ENCODE assay signal across 9 mouse cellular contexts in the genomic region with DNA sequence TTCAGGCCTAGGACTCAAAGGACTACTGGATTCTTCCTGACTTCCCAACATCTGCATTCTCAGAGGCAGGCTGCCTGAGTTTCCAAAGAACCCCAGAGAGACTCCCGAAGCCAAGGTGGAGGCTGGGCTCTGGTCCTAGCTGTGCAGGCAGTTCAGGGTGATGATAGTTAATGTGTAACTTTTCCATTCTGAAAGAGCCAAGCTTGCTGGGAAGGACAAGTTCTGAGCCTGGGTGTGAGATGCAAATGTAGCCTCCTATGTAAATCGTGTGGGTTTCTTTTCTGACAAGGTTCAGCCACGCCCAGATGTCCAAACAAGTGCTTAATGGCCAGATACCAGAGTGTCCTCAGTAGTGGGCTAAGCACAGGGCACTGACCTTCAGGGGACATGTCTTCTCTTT. TPM values are rescaled to one million over a fixed set of nuclear protein-coding genes. Genes with fewer than 3 reads are reported as not detected.
A peak's percentile ranks its signal among the peaks of the same experiment; 100 is the strongest.
DNase-seq lines count a peak whose midpoint lies in the region; ATAC-seq and TF ChIP-seq lines count a peak whose summit lies in the region.
"Had no signal": no experiment of that assay in that cellular context is flagged by ENCODE, and none has a peak within 500 bp of the region (broad histone marks: within the 10 kb centered on the region; RNA-seq: fewer than 3 reads in every experiment).

No protein-coding gene starts in this region.

- TF ChIP-seq POLR2A in lung, adult 2 months (IDR thresholded peaks at IDR 0.05; ENCODE audit: borderline replicate concordance, extremely low read depth, low read depth, low read length) = no peak

- H3K4me1 ChIP-seq in lung, embryonic 15.5 days = peaks cover 55% of the 10 kb centered on the region
- H3K4me1 ChIP-seq in lung, adult 2 months (ENCODE audit: control insufficient read depth, insufficient read depth, low read length) = peaks cover 12% of the 10 kb centered on the region
- peaks cover 47% of the 10 kb centered on the region for H3K4me1 ChIP-seq in embryonic facial prominence, embryonic 10.5 days
- peaks cover 52% of the 10 kb centered on the region for H3K4me1 ChIP-seq in kidney, embryonic 16.5 days (ENCODE audit: insufficient read depth, low read length)
- H3K4me1 ChIP-seq in stomach, embryonic 14.5 days (ENCODE audit: control insufficient read depth, insufficient read depth, low read length) = peaks cover 37% of the 10 kb centered on the region
- H3K4me1 ChIP-seq in forebrain, embryonic 16.5 days (replicated peaks; ENCODE audit: control insufficient read depth, insufficient read depth, low read length) = peaks cover 25% of the 10 kb centered on the region

- H3K4me3 ChIP-seq in lung, embryonic 15.5 days = no peak overlapping the region
- no peak overlapping the region for H3K4me3 ChIP-seq in lung, adult 2 months (replicated peaks; ENCODE audit: extremely low read depth, low read depth, low read length)
- no peak overlapping the region for H3K4me3 ChIP-seq in embryonic facial prominence, embryonic 10.5 days
- H3K4me3 ChIP-seq in kidney, embryonic 16.5 days (ENCODE audit: low read length) = no peak overlapping the region
- H3K4me3 ChIP-seq in stomach, embryonic 14.5 days (ENCODE audit: low read depth, low read length) = no peak overlapping the region
- no peak overlapping the region for H3K4me3 ChIP-seq in forebrain, embryonic 16.5 days (replicated peaks; ENCODE audit: low read length)

- H3K9me3 ChIP-seq in lung, embryonic 15.5 days = no peaks in the 10 kb centered on the region
- no peaks in the 10 kb centered on the region for H3K9me3 ChIP-seq in embryonic facial prominence, embryonic 10.5 days
- no peaks in the 10 kb centered on the region for H3K9me3 ChIP-seq in kidney, embryonic 16.5 days (ENCODE audit: low read length)
- H3K9me3 ChIP-seq in stomach, embryonic 14.5 days (ENCODE audit: control insufficient read depth, low read depth, low read length) = no peaks in the 10 kb centered on the region
- no peaks in the 10 kb centered on the region for H3K9me3 ChIP-seq in forebrain, embryonic 16.5 days (ENCODE audit: control insufficient read depth, low read length)

- no peak overlapping the region for H3K9ac ChIP-seq in lung, embryonic 15.5 days
- H3K9ac ChIP-seq in kidney, embryonic 16.5 days (replicated peaks; ENCODE audit: low read length) = peak overlapping the region; percentile 54
- no peak overlapping the region for H3K9ac ChIP-seq in stomach, embryonic 14.5 days (replicated peaks; ENCODE audit: low read depth, low read length)
- H3K9ac ChIP-seq in forebrain, embryonic 16.5 days (replicated peaks; ENCODE audit: low read depth, low read length) = no peak overlapping the region
- H3K9ac ChIP-seq: liver, embryonic 14.5 days had no signal

- no peaks in the 10 kb centered on the region for H3K36me3 ChIP-seq in lung, embryonic 15.5 days
- no peaks in the 10 kb centered on the region for H3K36me3 ChIP-seq in embryonic facial prominence, embryonic 10.5 days (replicated peaks)
- H3K36me3 ChIP-seq in kidney, embryonic 16.5 days (ENCODE audit: insufficient read depth, low read length) = no peaks in the 10 kb centered on the region
- no peaks in the 10 kb centered on the region for H3K36me3 ChIP-seq in stomach, embryonic 14.5 days (ENCODE audit: control insufficient read depth, insufficient read depth, low read length)
- no peaks in the 10 kb centered on the region for H3K36me3 ChIP-seq in forebrain, embryonic 16.5 days (ENCODE audit: control insufficient read depth, insufficient read depth)

- peak overlapping the region; percentile 86 for H3K27ac ChIP-seq in lung, embryonic 15.5 days
- peak overlapping the region; percentile 52; the same call in 1 of the 2 replicates for H3K27ac ChIP-seq in embryonic facial prominence, embryonic 10.5 days (replicated peaks)
- peak overlapping the region; percentile 96 for H3K27ac ChIP-seq in kidney, embryonic 16.5 days (ENCODE audit: low read length)
- H3K27ac ChIP-seq in stomach, embryonic 14.5 days (ENCODE audit: low read length) = peak overlapping the region; percentile 84; the same call in 1 of the 2 replicates
- no peak overlapping the region for H3K27ac ChIP-seq in forebrain, embryonic 16.5 days (ENCODE audit: low read length)
- H3K27ac ChIP-seq: liver, embryonic 14.5 days had no signal

- no peak overlapping the region for H3K4me2 ChIP-seq in lung, embryonic 15.5 days
- no peak overlapping the region for H3K4me2 ChIP-seq in kidney, embryonic 16.5 days (replicated peaks; ENCODE audit: low read depth, low read length)
- H3K4me2 ChIP-seq in stomach, embryonic 14.5 days (replicated peaks; ENCODE audit: low read depth, low read length) = no peak overlapping the region
- no peak overlapping the region for H3K4me2 ChIP-seq in forebrain, embryonic 16.5 days (ENCODE audit: low read length)

- DNase-seq in lung, adult 2 months = no peak
- DNase-seq in embryonic facial prominence, embryonic 10.5 days (ENCODE audit: low spot score) = no peak
- no peak for DNase-seq in urinary bladder, postnatal 25 days (ENCODE audit: low spot score)
- DNase-seq in Muller cell, postnatal 12 days (ENCODE audit: inconsistent ontology term) = no peak

- H3K27me3 ChIP-seq in lung, embryonic 15.5 days = no peaks in the 10 kb centered on the region
- no peaks in the 10 kb centered on the region for H3K27me3 ChIP-seq in embryonic facial prominence, embryonic 10.5 days (replicated peaks; ENCODE audit: low read depth, poor library complexity, severe bottlenecking)
- no peaks in the 10 kb centered on the region for H3K27me3 ChIP-seq in kidney, embryonic 16.5 days (ENCODE audit: insufficient read depth, low read length)
- H3K27me3 ChIP-seq in stomach, embryonic 14.5 days (ENCODE audit: control insufficient read depth, insufficient read depth, low read length) = no peaks in the 10 kb centered on the region
- H3K27me3 ChIP-seq in forebrain, embryonic 16.5 days (replicated peaks; ENCODE audit: control insufficient read depth, insufficient read depth, low read length) = no peaks in the 10 kb centered on the region

- ATAC-seq in lung, embryonic 15.5 days (ENCODE audit: borderline replicate concordance, extremely low read depth, low FRiP score, low TSS enrichment) = no peak
- ATAC-seq in kidney, embryonic 16.5 days (ENCODE audit: low FRiP score, low TSS enrichment) = peak; percentile 46
- peak; percentile 62; the same call in 1 of the 2 replicates for ATAC-seq in stomach, embryonic 14.5 days (ENCODE audit: insufficient number of reproducible peaks, insufficient read depth, low FRiP score, low read depth)
- no peak for ATAC-seq in forebrain, embryonic 16.5 days

- TF ChIP-seq CTCF in lung, adult 2 months (IDR thresholded peaks at IDR 0.05; ENCODE audit: insufficient read depth, low read length) = no peak

- 37% methylated on average over 3 of the region's 3 CpGs for WGBS in lung, embryonic 15.5 days
- 47% methylated on average over 3 of the region's 3 CpGs for WGBS in lung, adult 2 months
- 67% methylated on average over 3 of the region's 3 CpGs for WGBS in embryonic facial prominence, embryonic 10.5 days
- WGBS in kidney, embryonic 16.5 days = 50% methylated on average over 3 of the region's 3 CpGs
- WGBS in stomach, embryonic 14.5 days = 38% methylated on average over 3 of the region's 3 CpGs
- 58% methylated on average over 3 of the region's 3 CpGs for WGBS in forebrain, embryonic 16.5 days

RNA-seq across cellular contexts. Expression of a gene that starts 28.5 kb away (rescaled TPM):
- polyA plus RNA-seq in lung, embryonic 15.5 days (2015; fragmentation: Nextera tagmentation; extraction: Ambion mirVana) = 2,819 and 2,940 TPM in 2 replicates
- polyA plus RNA-seq in lung, adult 2 months (2012; rRNA removed) = 751 and 980 TPM in 2 replicates
- 3,352 and 3,592 TPM in 2 replicates for polyA plus RNA-seq in embryonic facial prominence, embryonic 10.5 days (2016; fragmentation: Nextera tagmentation; extraction: Ambion mirVana)
- 2,279 and 2,662 TPM in 2 replicates for polyA plus RNA-seq in kidney, embryonic 16.5 days (2015; fragmentation: Nextera tagmentation; extraction: Ambion mirVana)
- 2,677 and 2,766 TPM in 2 replicates for polyA plus RNA-seq in stomach, embryonic 14.5 days (2014; fragmentation: Nextera tagmentation; extraction: Ambion mirVana)
- polyA plus RNA-seq in forebrain, embryonic 16.5 days (2015; fragmentation: Nextera tagmentation; extraction: Ambion mirVana) = 1,987 and 2,275 TPM in 2 replicates

Comparison
In these comparisons a context has a peak if more than half of its experiments do, and no peak if none do; other contexts are left out.
1. ATAC-seq: peak in kidney, embryonic 16.5 days (single experiment) and stomach, embryonic 14.5 days (single experiment); none in lung, embryonic 15.5 days (single experiment) and forebrain, embryonic 16.5 days (single experiment).